Mouse (Mus musculus): Measurements from ENCODE around the gene Nox4. TPM values are rescaled to one million over a fixed set of nuclear protein-coding genes. Genes with fewer than 3 reads are reported as not detected.

Gene Nox4
- polyA plus RNA-seq (2015; fragmentation: Nextera tagmentation; extraction: Ambion mirVana): 2.5 and 3.4 TPM in 2 replicates

DNA sequence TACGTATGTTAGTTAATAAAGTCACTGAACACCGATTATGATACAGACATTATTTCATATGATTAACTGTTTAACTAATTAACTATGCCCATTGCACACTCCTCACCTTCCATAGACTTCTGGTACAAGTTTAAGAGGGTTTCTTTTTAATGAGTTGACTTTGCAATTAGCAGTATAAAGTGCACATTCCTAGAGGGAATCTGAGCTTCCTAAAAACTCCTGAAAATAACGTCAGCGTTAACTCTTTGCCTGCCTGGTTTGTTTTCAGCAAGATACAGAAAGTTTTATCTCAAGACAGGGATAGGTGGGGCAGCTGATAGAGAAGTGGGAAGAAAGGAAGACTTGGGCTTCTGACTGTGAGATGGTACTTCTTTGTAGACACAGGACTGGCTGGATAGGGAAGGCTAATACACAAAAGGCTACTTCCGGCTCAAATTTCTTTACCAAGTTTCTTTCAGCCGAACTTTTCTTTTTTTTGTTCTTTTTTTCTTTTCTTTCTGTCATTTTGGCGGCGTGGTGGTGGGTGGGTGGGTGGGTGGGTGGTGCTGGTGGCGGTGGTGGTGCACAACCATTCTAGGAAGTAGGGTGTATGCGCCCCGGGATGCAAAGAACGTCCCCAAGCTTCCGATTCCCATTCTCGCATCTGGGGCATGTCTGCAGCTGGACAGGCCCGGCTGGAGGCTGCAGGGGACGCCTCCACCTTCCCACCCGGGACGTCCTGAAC lies at the start of gene Nox4:
Nox4 (plus strand) TSS at position 241 of the 724 bp plus-strand sequence.

Other genes starting within 250 kb of the Nox4 start
- 0.02 TPM in 1 of 2 replicates, not detected in the other for gene Vmn2r79, start 250.0 kb upstream of the Nox4 start, polyA plus RNA-seq (2015; fragmentation: Nextera tagmentation; extraction: Ambion mirVana)
- gene Tyr, start 247.4 kb downstream of the Nox4 start, polyA plus RNA-seq (2015; fragmentation: Nextera tagmentation; extraction: Ambion mirVana): not detected in 2 replicates